Mouse (Mus musculus): ENCODE measurements at regions not wholly inside any gene's neighbourhood (a gene's known extent, or its start where the extent isn't known, plus 50 kb on each side); places are given as distances from the start of the nearest gene placed in this dataset.

DNA sequence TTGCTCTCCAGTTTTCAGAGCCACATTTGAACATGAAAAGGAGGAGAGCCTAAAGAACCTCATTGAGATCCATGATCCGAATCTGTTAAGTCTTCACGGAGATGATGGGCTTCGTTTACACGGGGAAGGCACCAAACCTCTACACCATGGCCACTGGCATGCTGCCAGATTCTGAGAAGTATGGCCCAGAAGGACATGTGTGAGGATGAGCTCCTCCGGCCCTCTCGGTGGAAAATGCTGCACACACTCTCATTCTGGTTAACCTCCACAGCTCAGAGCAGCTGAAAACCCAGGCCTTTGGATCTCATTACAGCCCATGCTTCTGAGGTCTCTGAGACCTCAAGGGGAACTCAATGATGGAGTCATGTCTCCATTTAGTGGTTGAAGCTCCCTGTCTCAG, 296.9 kb upstream of the Negr1 start:
- TF ChIP-seq POLR2A (IDR thresholded peaks at IDR 0.05; ENCODE audit: borderline replicate concordance, extremely low read depth, insufficient read depth, insufficient read length, poor library complexity, severe bottlenecking) (no peak), CTCF (IDR thresholded peaks at IDR 0.05; ENCODE audit: borderline replicate concordance, extremely low read depth, insufficient read depth, insufficient read length) (no peak)
